Mouse (Mus musculus) urinary bladder, postnatal 4 days (tissue): ENCODE results near the gene Ank3.

Experiments
- DNase-seq, 2 experiments: peaks; one replicate each; pipeline ENCODE4 v3.0.0; 2021 to 2022; ENCODE audit warnings: low spot score in 2 of 2

Gene Ank3

GRCm38 (mm10) chr10:69414888-69415287 lies 16.3 kb downstream of the Ank3 start:
- DNase-seq: no peak

GRCm38 (mm10) chr10:69418716-69419115 lies 20.1 kb downstream of the Ank3 start:
- no peak for DNase-seq

- no peak for DNase-seq
Measured at GRCm38 (mm10) chr10:69420306-69420705, 21.7 kb downstream of the Ank3 start.

- no peak for DNase-seq
Measured at GRCm38 (mm10) chr10:69424051-69424450, 25.5 kb downstream of the Ank3 start.

GRCm38 (mm10) chr10:69430138-69430537 lies 31.6 kb downstream of the Ank3 start:
- DNase-seq: no peak

- DNase-seq: no peak
Measured at GRCm38 (mm10) chr10:69431101-69431500, 32.5 kb downstream of the Ank3 start.

GRCm38 (mm10) chr10:69435213-69435612 lies 36.6 kb downstream of the Ank3 start:
- DNase-seq: no peak

GRCm38 (mm10) chr10:69439449-69439848 lies 40.9 kb downstream of the Ank3 start:
- no peak for DNase-seq

GRCm38 (mm10) chr10:69444546-69444945 lies 46.0 kb downstream of the Ank3 start:
- DNase-seq: no peak

- no peak for DNase-seq
Measured at GRCm38 (mm10) chr10:69445951-69446350, 47.4 kb downstream of the Ank3 start.

GRCm38 (mm10) chr10:69446566-69446965 lies 48.0 kb downstream of the Ank3 start:
- no peak for DNase-seq

- no peak for DNase-seq
Measured at GRCm38 (mm10) chr10:69447308-69447707, 48.7 kb downstream of the Ank3 start.

GRCm38 (mm10) chr10:69448174-69448573 lies 49.6 kb downstream of the Ank3 start:
- no peak for DNase-seq

- DNase-seq: no peak
Measured at GRCm38 (mm10) chr10:69451006-69451405, 52.4 kb downstream of the Ank3 start.

GRCm38 (mm10) chr10:69452180-69452977 lies 53.8 kb downstream of the Ank3 start:
- DNase-seq: peak in 1 of 2 experiments; percentile 66

- DNase-seq: no peak
Measured at GRCm38 (mm10) chr10:69453531-69453930, 55.0 kb downstream of the Ank3 start.

GRCm38 (mm10) chr10:69454480-69454879 lies 55.9 kb downstream of the Ank3 start:
- no peak for DNase-seq

- no peak for DNase-seq
Measured at GRCm38 (mm10) chr10:69464826-69465225, 66.3 kb downstream of the Ank3 start.

- no peak for DNase-seq
Measured at GRCm38 (mm10) chr10:69465558-69466200, 67.1 kb downstream of the Ank3 start.

- DNase-seq: no peak
Measured at GRCm38 (mm10) chr10:69466201-69466585, 67.6 kb downstream of the Ank3 start.

- no peak for DNase-seq
Measured at GRCm38 (mm10) chr10:69466586-69466985, 68.0 kb downstream of the Ank3 start.

GRCm38 (mm10) chr10:69467182-69467581 lies 68.6 kb downstream of the Ank3 start:
- DNase-seq: no peak

GRCm38 (mm10) chr10:69471841-69472240 lies 73.3 kb downstream of the Ank3 start:
- DNase-seq: no peak
